Comparison of ENCODE assay signal across 26 mouse cellular contexts in the genomic region with DNA sequence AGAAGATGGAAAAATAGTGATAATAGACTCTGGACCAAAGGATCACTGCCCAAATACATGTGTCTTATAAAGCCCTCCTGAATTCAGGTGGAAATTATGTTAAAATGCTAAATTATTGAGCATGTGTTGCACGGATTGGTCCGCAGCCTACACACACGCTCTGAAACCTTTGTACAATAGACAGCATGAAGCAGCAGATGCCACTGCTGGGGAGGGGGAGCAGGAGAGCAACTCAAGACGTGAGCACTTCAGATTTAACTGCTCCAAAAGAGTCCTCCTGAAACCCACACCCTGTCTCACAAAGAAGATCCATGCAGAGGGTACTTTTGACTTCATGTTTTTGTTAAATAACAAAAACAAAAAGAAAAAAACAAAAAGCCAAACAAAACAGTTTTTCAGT. TPM values are rescaled to one million over a fixed set of nuclear protein-coding genes. Genes with fewer than 3 reads are reported as not detected.
DNase-seq lines count a peak whose midpoint lies in the region; ATAC-seq lines count a peak whose summit lies in the region.
"Had no signal": no experiment of that assay in that cellular context is flagged by ENCODE, and none has a peak within 500 bp of the region (broad histone marks: within the 10 kb centered on the region; RNA-seq: fewer than 3 reads in every experiment).

No protein-coding gene starts in this region.

- peaks cover 70% of the 10 kb centered on the region for H3K4me1 ChIP-seq in midbrain, embryonic 10.5 days
- H3K4me1 ChIP-seq in midbrain, embryonic 14.5 days (ENCODE audit: control insufficient read depth, insufficient read depth, low read length): peaks cover 4% of the 10 kb centered on the region; the same call in 1 of the 2 replicates

- WGBS in midbrain, embryonic 10.5 days: 20% methylated on average over 4 of the region's 4 CpGs
- WGBS in midbrain, embryonic 14.5 days: 15% methylated on average over 4 of the region's 4 CpGs

- H3K36me3 ChIP-seq in midbrain, embryonic 10.5 days: peaks cover 15% of the 10 kb centered on the region
- H3K36me3 ChIP-seq in midbrain, embryonic 14.5 days (ENCODE audit: control insufficient read depth, insufficient read depth, low read length): peaks cover 8% of the 10 kb centered on the region; the same call in 1 of the 2 replicates
- H3K36me3 ChIP-seq: embryonic facial prominence, embryonic 13.5 days; kidney, embryonic 15.5 days; limb, embryonic 15.5 days had no signal

- ATAC-seq in midbrain, embryonic 14.5 days (ENCODE audit: low FRiP score, low TSS enrichment): no peak
- ATAC-seq: forebrain, postnatal 0 days had no signal

- H3K27ac ChIP-seq in midbrain, embryonic 10.5 days (replicated peaks): 0 out of 2 replicates have a peak overlapping the region, but pooled peaks have one; percentile 7
- H3K27ac ChIP-seq in midbrain, embryonic 14.5 days (replicated peaks; ENCODE audit: low read depth, low read length): no peak overlapping the region
- H3K27ac ChIP-seq: embryonic facial prominence, embryonic 13.5 days; kidney, embryonic 15.5 days; left cerebral cortex, adult 2 months; limb, embryonic 15.5 days; liver, embryonic 14.5 days had no signal

- H3K9me3 ChIP-seq in midbrain, embryonic 10.5 days (replicated peaks): no peaks in the 10 kb centered on the region
- no peaks in the 10 kb centered on the region for H3K9me3 ChIP-seq in midbrain, embryonic 14.5 days (ENCODE audit: control insufficient read depth, low read length)
- H3K9me3 ChIP-seq: embryonic facial prominence, embryonic 13.5 days; kidney, embryonic 15.5 days; limb, embryonic 15.5 days; megakaryocyte, embryonic 14.5 days had no signal

- DNase-seq in cerebellum, postnatal 10 days: peak; percentile 37 to 45
- no peak for DNase-seq in cerebellum, adult 18-20 months
- peak; percentile 39 for DNase-seq in heart, adult 11 months
- no peak for DNase-seq in heart, postnatal 10 days
- no peak for DNase-seq in midbrain, embryonic 10.5 days (ENCODE audit: low spot score)
- DNase-seq in midbrain, embryonic 14.5 days: no peak
- DNase-seq in Muller cell, postnatal 12 days (ENCODE audit: inconsistent ontology term): peak; percentile 24
- DNase-seq in lung, postnatal 36 days: no peak
- DNase-seq: adrenal gland, postnatal 10 days; cerebellum, adult 8-10 months; forebrain, postnatal 0 days; gastrocnemius, postnatal 14 days; heart, adult 18-20 months; heart, postnatal 36 days; kidney, adult 11 months; kidney, postnatal 36 days; left cerebral cortex, postnatal 4 days; lung, embryonic 14.5 days; right cerebral cortex, postnatal 14 days had no signal

- intact Hi-C loops in heart, postnatal 10 days (cut with DNase I): loop anchor here (5.0 to 10.0 kb wide), 2 partner anchors 118 to 529 kb away; no protein-coding TSS in a partner anchor

- no peak overlapping the region for H3K4me2 ChIP-seq in midbrain, embryonic 14.5 days (ENCODE audit: low read length)
- H3K4me2 ChIP-seq: embryonic facial prominence, embryonic 13.5 days; kidney, embryonic 15.5 days; limb, embryonic 15.5 days; lung, embryonic 14.5 days had no signal

- H3K27me3 ChIP-seq in midbrain, embryonic 10.5 days (ENCODE audit: low read depth, poor library complexity, severe bottlenecking): peaks cover 43% of the 10 kb centered on the region
- H3K27me3 ChIP-seq in midbrain, embryonic 14.5 days (ENCODE audit: control insufficient read depth, insufficient read depth, low read length): no peaks in the 10 kb centered on the region

- H3K9ac ChIP-seq in midbrain, embryonic 14.5 days (replicated peaks; ENCODE audit: low read length): no peak overlapping the region
- H3K9ac ChIP-seq: embryonic facial prominence, embryonic 13.5 days; forebrain, postnatal 0 days; kidney, embryonic 15.5 days; limb, embryonic 15.5 days; liver, embryonic 14.5 days; lung, embryonic 14.5 days had no signal

- H3K4me3 ChIP-seq in midbrain, embryonic 10.5 days: no peak overlapping the region
- H3K4me3 ChIP-seq in midbrain, embryonic 14.5 days (replicated peaks; ENCODE audit: low read depth, low read length): no peak overlapping the region
- H3K4me3 ChIP-seq: embryonic facial prominence, embryonic 13.5 days; kidney, embryonic 15.5 days; left cerebral cortex, adult 2 months; limb, embryonic 15.5 days; megakaryocyte, embryonic 14.5 days had no signal

RNA-seq across cellular contexts. Expression of a gene that starts 5.0 kb away (rescaled TPM):
- total RNA-seq in heart, postnatal 10 days (2021): 10 to 100 TPM; 34.3 to 68.1 TPM
- 6.5 and 10.3 TPM in 2 replicates for polyA plus RNA-seq in midbrain, embryonic 10.5 days (2016; fragmentation: Nextera tagmentation; extraction: Ambion mirVana)
- polyA plus RNA-seq in midbrain, embryonic 14.5 days (2014; fragmentation: Nextera tagmentation; extraction: Ambion mirVana): 7.8 and 10.7 TPM in 2 replicates
- total RNA-seq: neutrophil, adult 5-6 weeks had no signal

Comparison
In these comparisons a context has a peak if more than half of its experiments do, and no peak if none do; other contexts are left out.
1. DNase-seq: peak in cerebellum, postnatal 10 days (2 of 2), heart, adult 11 months (single experiment) and Muller cell, postnatal 12 days (single experiment); none in cerebellum, adult 18-20 months (0 of 2), heart, postnatal 10 days (0 of 2), midbrain, embryonic 10.5 days (single experiment), midbrain, embryonic 14.5 days (single experiment) and lung, postnatal 36 days (single experiment).